Mouse (Mus musculus): ENCODE results near the gene Dtnb.

DNA sequence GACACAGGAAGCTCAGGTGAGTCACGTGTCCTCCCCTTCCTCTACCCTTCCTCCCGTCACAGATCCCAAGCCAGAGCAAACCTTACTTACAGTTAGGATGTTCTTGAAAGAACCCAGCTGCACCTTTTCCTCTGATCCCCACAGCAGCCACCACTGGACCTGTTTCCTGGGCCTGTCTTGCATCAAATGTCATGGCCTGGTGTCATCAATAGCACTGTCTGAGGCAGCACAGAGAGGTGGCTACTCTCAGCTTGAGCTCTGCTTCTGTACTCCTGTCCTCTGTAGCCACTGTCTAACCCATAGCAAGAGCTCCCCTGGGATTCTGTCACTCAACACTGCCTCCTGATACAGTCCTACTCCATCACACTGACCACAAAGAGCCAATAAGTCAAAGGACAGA lies 207.5 kb downstream of the Dtnb start:
- TF ChIP-seq CTCF (IDR thresholded peaks at IDR 0.05; ENCODE audit: low read depth, low read length) (no peak), POLR2A (IDR thresholded peaks at IDR 0.05; ENCODE audit: extremely low read depth, insufficient read depth, low read length) (no peak)

Measured in liver, adult 2 months (tissue).